Mouse (Mus musculus): Measurements from ENCODE around the gene Barx2.

The Barx2 gene

GRCm38 (mm10) chr9:31886258-31886657 lies 27.0 kb downstream of the Barx2 start:
- no peak for DNase-seq

GRCm38 (mm10) chr9:31882376-31882775 lies 30.9 kb downstream of the Barx2 start:
- DNase-seq, result no peak

- no peak for DNase-seq
Observed at GRCm38 (mm10) chr9:31875556-31875955, 37.7 kb downstream of the Barx2 start.

GRCm38 (mm10) chr9:31874236-31874635 lies 39.0 kb downstream of the Barx2 start:
- no peak for DNase-seq

- DNase-seq, result no peak
Observed at GRCm38 (mm10) chr9:31871410-31871809, 41.9 kb downstream of the Barx2 start.

GRCm38 (mm10) chr9:31868823-31869460 lies 44.3 kb downstream of the Barx2 start:
- no peak for DNase-seq

- no peak for DNase-seq
Observed at GRCm38 (mm10) chr9:31863830-31864229, 49.4 kb downstream of the Barx2 start.

- no peak for DNase-seq
Observed at GRCm38 (mm10) chr9:31859446-31859845, 53.8 kb downstream of the Barx2 start.

GRCm38 (mm10) chr9:31858720-31859340 lies 54.4 kb downstream of the Barx2 start:
- no peak for DNase-seq

GRCm38 (mm10) chr9:31857512-31857911 lies 55.8 kb downstream of the Barx2 start:
- DNase-seq, result no peak

- DNase-seq, result no peak
Observed at GRCm38 (mm10) chr9:31856437-31856836, 56.8 kb downstream of the Barx2 start.

- no peak for DNase-seq
Observed at GRCm38 (mm10) chr9:31855668-31856067, 57.6 kb downstream of the Barx2 start.

- no peak for DNase-seq
Observed at GRCm38 (mm10) chr9:31851710-31852109, 61.6 kb downstream of the Barx2 start.

GRCm38 (mm10) chr9:31850706-31851105 lies 62.6 kb downstream of the Barx2 start:
- DNase-seq, result no peak

- no peak for DNase-seq
Observed at GRCm38 (mm10) chr9:31849387-31849786, 63.9 kb downstream of the Barx2 start.

- no peak for DNase-seq
Observed at GRCm38 (mm10) chr9:31844614-31845013, 68.6 kb downstream of the Barx2 start.

GRCm38 (mm10) chr9:31841108-31841815 lies 72.0 kb downstream of the Barx2 start:
- no peak for DNase-seq

GRCm38 (mm10) chr9:31840571-31840970 lies 72.7 kb downstream of the Barx2 start:
- DNase-seq, result no peak

- no peak for DNase-seq
Observed at GRCm38 (mm10) chr9:31840037-31840436, 73.2 kb downstream of the Barx2 start.

GRCm38 (mm10) chr9:31839106-31840027 lies 73.9 kb downstream of the Barx2 start:
- no peak for DNase-seq

GRCm38 (mm10) chr9:31838047-31838446 lies 75.2 kb downstream of the Barx2 start:
- no peak for DNase-seq

GRCm38 (mm10) chr9:31808753-31809152 lies 104.5 kb downstream of the Barx2 start:
- peak; percentile 5 for DNase-seq

- DNase-seq, result no peak
Observed at GRCm38 (mm10) chr9:31802641-31803040, 110.6 kb downstream of the Barx2 start.

Data from lung, postnatal 14 days (tissue).